Mouse (Mus musculus): ENCODE results near the gene Lima1. TPM values are rescaled to one million over a fixed set of nuclear protein-coding genes. Genes with fewer than 3 reads are reported as not detected.
"Not testable (repeated sequence)": the region's sequence is repeated elsewhere in the genome, so short reads cannot be mapped to it uniquely, and the experiment has no call there.

Lima1 gene
- polyA plus RNA-seq, 1 experiment from 2014 or later, result 29.5 TPM

GRCm38 (mm10) chr15:99787625-99788120 is 87.6 kb downstream of the Lima1 start:
- Histone ChIP-seq H3K4me3 (no peak overlapping the region), H3K27me3 (ENCODE audit: insufficient read depth, poor library complexity, severe bottlenecking) (no peaks in the 10 kb centered on the region), H3K4me1 (replicated peaks) (peaks cover 8% of the 10 kb centered on the region), H3K36me3 (peaks cover 39% of the 10 kb centered on the region), H3K27ac (peak overlapping the region; percentile 56; the same call in 1 of the 2 replicates), H3K9me3 (no peaks in the 10 kb centered on the region)
- no peak for DNase-seq (ENCODE audit: low spot score)
- WGBS, result 74% methylated on average over 9 of the region's 9 CpGs

GRCm38 (mm10) chr15:99778677-99779335 is 96.5 kb downstream of the Lima1 start:
- WGBS, result 94% methylated on average over 16 of the region's 16 CpGs
- Histone ChIP-seq H3K4me1 (replicated peaks) (no peaks in the 10 kb centered on the region), H3K4me3 (no peak overlapping the region), H3K9me3 (no peaks in the 10 kb centered on the region), H3K27ac (no peak overlapping the region), H3K27me3 (ENCODE audit: insufficient read depth, poor library complexity, severe bottlenecking) (no peaks in the 10 kb centered on the region), H3K36me3 (peaks cover 27% of the 10 kb centered on the region)
- DNase-seq (ENCODE audit: low spot score), result no peak

- H3K27ac ChIP-seq, result no peak overlapping the region
- no peaks in the 10 kb centered on the region for H3K9me3 ChIP-seq
- H3K36me3 ChIP-seq, result peaks cover 20% of the 10 kb centered on the region
- 0 out of 2 replicates have a peak, but pooled peaks cover under 1% of the 10 kb centered on the region for H3K4me1 ChIP-seq (replicated peaks)
- no peak for DNase-seq (ENCODE audit: low spot score)
- no peaks in the 10 kb centered on the region for H3K27me3 ChIP-seq (ENCODE audit: insufficient read depth, poor library complexity, severe bottlenecking)
- no peak overlapping the region for H3K4me3 ChIP-seq
- WGBS, result 28% methylated on average over 7 of the region's 7 CpGs
Observed at GRCm38 (mm10) chr15:99778148-99778547, 97.1 kb downstream of the Lima1 start.

GRCm38 (mm10) chr15:99772925-99773324 is 102.3 kb downstream of the Lima1 start:
- Histone ChIP-seq H3K27me3 (ENCODE audit: insufficient read depth, poor library complexity, severe bottlenecking) (no peaks in the 10 kb centered on the region), H3K4me3 (peak overlapping the region; percentile 90), H3K36me3 (no peaks in the 10 kb centered on the region; the same call in 1 of the 2 replicates), H3K27ac (peak overlapping the region; percentile 97), H3K9me3 (no peaks in the 10 kb centered on the region), H3K4me1 (replicated peaks) (peaks cover 33% of the 10 kb centered on the region)
- WGBS, result 35% methylated on average over 3 of the region's 3 CpGs
- DNase-seq (ENCODE audit: low spot score), result no peak

GRCm38 (mm10) chr15:99772881-99772924 is 102.6 kb downstream of the Lima1 start, which contains the start of gene Cers5:
TSS of gene Cers5 (minus strand) at chr15:99772885.
- not testable (repeated sequence) for DNase-seq (ENCODE audit: low spot score); H3K9me3 ChIP-seq
- peak within 1 kb of the TSS; percentile 90 for H3K4me3 ChIP-seq

GRCm38 (mm10) chr15:99772277-99772880 is 102.9 kb downstream of the Lima1 start:
- Histone ChIP-seq H3K4me3 (peak overlapping the region; percentile 90), H3K27ac (peak overlapping the region; percentile 97), H3K36me3 (no peaks in the 10 kb centered on the region; the same call in 1 of the 2 replicates), H3K4me1 (replicated peaks) (peaks cover 33% of the 10 kb centered on the region), H3K27me3 (ENCODE audit: insufficient read depth, poor library complexity, severe bottlenecking) (no peaks in the 10 kb centered on the region), H3K9me3 (no peaks in the 10 kb centered on the region)
- under 1% methylated on average over 41 of the region's 41 CpGs for WGBS
- DNase-seq (ENCODE audit: low spot score), result peak; percentile 90

More at GRCm38 (mm10) chr15:99772881-99772924, 102.6 kb downstream of the Lima1 start, which contains the start of gene Cers5:
- Histone ChIP-seq H3K4me1 (replicated peaks) (peaks cover 33% of the 10 kb centered on the region), H3K27ac (peak within 1 kb of the TSS; percentile 97)
- H3K36me3 ChIP-seq; H3K27me3 ChIP-seq (ENCODE audit: insufficient read depth, poor library complexity, severe bottlenecking): not testable (repeated sequence)

GRCm38 (mm10) chr15:99771601-99772276 is 103.5 kb downstream of the Lima1 start:
- H3K27ac ChIP-seq, result peak overlapping the region; percentile 97
- WGBS, result under 1% methylated on average over 59 of the region's 59 CpGs
- H3K9me3 ChIP-seq, result no peaks in the 10 kb centered on the region
- H3K4me3 ChIP-seq, result peak overlapping the region; percentile 90
- H3K36me3 ChIP-seq, result peaks cover 4% of the 10 kb centered on the region
- no peaks in the 10 kb centered on the region for H3K27me3 ChIP-seq (ENCODE audit: insufficient read depth, poor library complexity, severe bottlenecking)
- peaks cover 33% of the 10 kb centered on the region for H3K4me1 ChIP-seq (replicated peaks)
- DNase-seq (ENCODE audit: low spot score), result peak; percentile 64

GRCm38 (mm10) chr15:99771004-99771500 is 104.2 kb downstream of the Lima1 start:
- H3K9me3 ChIP-seq, result no peaks in the 10 kb centered on the region
- peak overlapping the region; percentile 97 for H3K27ac ChIP-seq
- WGBS, result 34% methylated on average over 5 of the region's 5 CpGs

GRCm38 (mm10) chr15:99768761-99769160 is 106.5 kb downstream of the Lima1 start:
- Histone ChIP-seq H3K4me3 (no peak overlapping the region), H3K4me1 (replicated peaks) (peaks cover 33% of the 10 kb centered on the region), H3K27me3 (ENCODE audit: insufficient read depth, poor library complexity, severe bottlenecking) (no peaks in the 10 kb centered on the region), H3K36me3 (peaks cover 29% of the 10 kb centered on the region), H3K9me3 (no peaks in the 10 kb centered on the region), H3K27ac (no peak overlapping the region)
- DNase-seq (ENCODE audit: low spot score), result no peak
- WGBS, result 88% methylated on average over 1 of the region's 1 CpGs

More at GRCm38 (mm10) chr15:99771004-99771500, 104.2 kb downstream of the Lima1 start:
- H3K36me3 ChIP-seq, result peaks cover 9% of the 10 kb centered on the region
- H3K27me3 ChIP-seq (ENCODE audit: insufficient read depth, poor library complexity, severe bottlenecking), result no peaks in the 10 kb centered on the region
- peaks cover 33% of the 10 kb centered on the region for H3K4me1 ChIP-seq (replicated peaks)
- DNase-seq (ENCODE audit: low spot score), result no peak
- H3K4me3 ChIP-seq, result peak overlapping the region; percentile 90

- H3K4me3 ChIP-seq, result no peak overlapping the region
- peaks cover 32% of the 10 kb centered on the region for H3K36me3 ChIP-seq
- no peaks in the 10 kb centered on the region for H3K27me3 ChIP-seq (ENCODE audit: insufficient read depth, poor library complexity, severe bottlenecking)
- WGBS, result 87% methylated on average over 4 of the region's 4 CpGs
- no peak for DNase-seq (ENCODE audit: low spot score)
- H3K27ac ChIP-seq, result no peak overlapping the region
- peaks cover 26% of the 10 kb centered on the region for H3K4me1 ChIP-seq (replicated peaks)
- H3K9me3 ChIP-seq, result no peaks in the 10 kb centered on the region
Observed at GRCm38 (mm10) chr15:99767467-99767866, 107.8 kb downstream of the Lima1 start.

GRCm38 (mm10) chr15:99754204-99754603 is 121.1 kb downstream of the Lima1 start:
- Histone ChIP-seq H3K4me1 (replicated peaks) (0 out of 2 replicates have a peak, but pooled peaks cover 6% of the 10 kb centered on the region), H3K27me3 (ENCODE audit: insufficient read depth, poor library complexity, severe bottlenecking) (no peaks in the 10 kb centered on the region), H3K36me3 (peaks cover 27% of the 10 kb centered on the region), H3K4me3 (no peak overlapping the region), H3K27ac (no peak overlapping the region), H3K9me3 (no peaks in the 10 kb centered on the region)
- WGBS, result 86% methylated on average over 3 of the region's 3 CpGs
- DNase-seq (ENCODE audit: low spot score), result no peak

- DNase-seq (ENCODE audit: low spot score), result no peak
- H3K27me3 ChIP-seq (ENCODE audit: insufficient read depth, poor library complexity, severe bottlenecking), result no peaks in the 10 kb centered on the region
- 92% methylated on average over 4 of the region's 4 CpGs for WGBS
- no peak overlapping the region for H3K27ac ChIP-seq
- H3K36me3 ChIP-seq, result peaks cover 99% of the 10 kb centered on the region
- H3K9me3 ChIP-seq, result no peaks in the 10 kb centered on the region
- H3K4me3 ChIP-seq, result no peak overlapping the region
- no peaks in the 10 kb centered on the region for H3K4me1 ChIP-seq (replicated peaks)
Observed at GRCm38 (mm10) chr15:99740229-99740628, 135.0 kb downstream of the Lima1 start.

- H3K36me3 ChIP-seq, result peaks cover 98% of the 10 kb centered on the region
- H3K27me3 ChIP-seq (ENCODE audit: insufficient read depth, poor library complexity, severe bottlenecking), result no peaks in the 10 kb centered on the region
- H3K27ac ChIP-seq, result no peak overlapping the region
- H3K4me1 ChIP-seq (replicated peaks), result no peaks in the 10 kb centered on the region
- no peak for DNase-seq (ENCODE audit: low spot score)
- no peaks in the 10 kb centered on the region for H3K9me3 ChIP-seq
- H3K4me3 ChIP-seq, result no peak overlapping the region
- WGBS, result 91% methylated on average over 11 of the region's 11 CpGs
Observed at GRCm38 (mm10) chr15:99736675-99737074, 138.6 kb downstream of the Lima1 start.

Measured in hindbrain, embryonic 10.5 days (tissue).